Comparison of ENCODE assay signal across 17 mouse cellular contexts in genomic region chr7:127263526-127263925, GRCm38 (mm10).
"Had no signal": no experiment of that assay in that cellular context is flagged by ENCODE, and none has a peak within 500 bp of the region (broad histone marks: within the 10 kb centered on the region; RNA-seq: fewer than 3 reads in every experiment).

No protein-coding gene starts in this region.

- H3K4me3 ChIP-seq: liver, embryonic 15.5 days; lung, embryonic 15.5 days; megakaryocyte, embryonic 14.5 days; midbrain, embryonic 12.5 days; neural tube, embryonic 12.5 days; stomach, embryonic 15.5 days had no signal

- H3K9me3 ChIP-seq: liver, embryonic 15.5 days; lung, embryonic 15.5 days; neural tube, embryonic 12.5 days; stomach, embryonic 15.5 days had no signal

- H3K36me3 ChIP-seq: lung, embryonic 15.5 days; neural tube, embryonic 12.5 days; stomach, embryonic 15.5 days had no signal

- H3K4me2 ChIP-seq: liver, embryonic 15.5 days; lung, embryonic 15.5 days; midbrain, embryonic 12.5 days; neural tube, embryonic 12.5 days; stomach, embryonic 15.5 days had no signal

- H3K9ac ChIP-seq: liver, embryonic 15.5 days; liver, postnatal 0 days; lung, embryonic 15.5 days; midbrain, embryonic 12.5 days; neural tube, embryonic 12.5 days; stomach, embryonic 15.5 days had no signal

- H3K27ac ChIP-seq: liver, embryonic 15.5 days; lung, embryonic 15.5 days; macrophage; midbrain, embryonic 12.5 days; neural tube, embryonic 12.5 days; stomach, embryonic 15.5 days had no signal

- ATAC-seq: liver, postnatal 0 days; lung, postnatal 0 days had no signal

- DNase-seq: liver, postnatal 0 days; lung, adult 2 months; lung, postnatal 14 days; lung, postnatal 36 days; midbrain, embryonic 14.5 days; right cerebral cortex, postnatal 14 days; thymus, adult 2 months; thymus, postnatal 25 days; thymus, postnatal 4 days had no signal

- H3K27me3 ChIP-seq: liver, embryonic 15.5 days; lung, embryonic 15.5 days; megakaryocyte, embryonic 14.5 days; midbrain, embryonic 12.5 days; neural tube, embryonic 12.5 days; stomach, embryonic 15.5 days had no signal
